Mouse (Mus musculus): ENCODE data around the gene Slc34a1.

DNA sequence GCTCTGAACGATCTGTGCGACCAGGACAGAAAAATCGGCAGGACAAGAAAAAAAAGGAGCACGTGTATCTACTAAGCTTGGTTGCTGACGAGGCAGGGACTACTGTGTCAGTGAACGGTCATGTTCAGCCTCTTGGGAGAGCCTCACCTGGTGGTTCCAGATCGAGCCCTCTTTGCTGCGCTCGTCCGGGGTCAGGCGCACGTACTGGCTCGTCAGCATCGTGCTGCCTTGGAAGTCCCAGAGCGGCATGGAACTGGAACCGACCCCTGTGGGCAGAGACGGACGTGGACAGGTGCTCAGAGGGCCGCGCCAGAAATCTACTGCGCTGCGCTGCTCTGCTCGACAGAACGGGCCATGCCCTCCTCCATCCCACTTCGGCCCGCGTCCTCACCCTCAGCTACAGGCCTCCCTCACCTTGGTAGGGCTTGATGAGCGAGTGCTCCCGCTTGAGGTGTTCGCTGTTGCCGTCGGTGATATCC is 36.0 kb upstream of the Slc34a1 start:
- TF ChIP-seq CTCF (IDR thresholded peaks at IDR 0.05; ENCODE audit: borderline replicate concordance, extremely low read depth, insufficient read depth, insufficient read length) = no peak
- TF ChIP-seq POLR2A (IDR thresholded peaks at IDR 0.05; ENCODE audit: borderline replicate concordance, extremely low read depth, insufficient read depth, insufficient read length, poor library complexity, severe bottlenecking) = no peak

Measured in brain, embryonic 14.5 days (tissue).